Mouse (Mus musculus): ENCODE measurements around the gene Mns1. TPM values are rescaled to one million over a fixed set of nuclear protein-coding genes. Genes with fewer than 3 reads are reported as not detected.
"Not testable (repeated sequence)": the region's sequence is repeated elsewhere in the genome, so short reads cannot be mapped to it uniquely, and the experiment has no call there.

Mns1 gene
- polyA plus RNA-seq, 1 experiment from 2014 or later = 13.4 TPM

GRCm38 (mm10) chr9:72451111-72451510, 13.3 kb downstream of the Mns1 start:
- no peak overlapping the region for H3K4me2 ChIP-seq (ENCODE audit: low read length)
- no peaks in the 10 kb centered on the region for H3K27me3 ChIP-seq (ENCODE audit: insufficient read depth, low read length)
- H3K4me1 ChIP-seq (replicated peaks; ENCODE audit: insufficient read depth, low read length) = no peaks in the 10 kb centered on the region
- DNase-seq (ENCODE audit: low spot score) (no peak), ATAC-seq (replicated peaks; ENCODE audit: low FRiP score, low read depth) (no peak)
- H3K27ac ChIP-seq = no peak overlapping the region
- no peaks in the 10 kb centered on the region for H3K9me3 ChIP-seq (replicated peaks; ENCODE audit: low read length)
- H3K36me3 ChIP-seq (ENCODE audit: insufficient read depth, low read length) = peaks cover 8% of the 10 kb centered on the region; the same call in 1 of the 2 replicates
- 86% methylated on average over 6 of the region's 6 CpGs for WGBS
- TF ChIP-seq CTCF (IDR thresholded peaks at IDR 0.05; ENCODE audit: low read depth) = no peak
- no peak overlapping the region for H3K4me3 ChIP-seq (replicated peaks; ENCODE audit: low read depth, low read length)
- no peak overlapping the region for H3K9ac ChIP-seq (ENCODE audit: low read depth, low read length)

GRCm38 (mm10) chr9:72454281-72454680, 16.5 kb downstream of the Mns1 start:
- H3K4me2 ChIP-seq (ENCODE audit: low read length); H3K9me3 ChIP-seq (replicated peaks; ENCODE audit: low read length); H3K27me3 ChIP-seq (ENCODE audit: insufficient read depth, low read length); H3K27ac ChIP-seq; H3K4me3 ChIP-seq (replicated peaks; ENCODE audit: low read depth, low read length); H3K36me3 ChIP-seq (ENCODE audit: insufficient read depth, low read length); H3K9ac ChIP-seq (ENCODE audit: low read depth, low read length); H3K4me1 ChIP-seq (replicated peaks; ENCODE audit: insufficient read depth, low read length); DNase-seq (ENCODE audit: low spot score); ATAC-seq (replicated peaks; ENCODE audit: low FRiP score, low read depth): not testable (repeated sequence)

- Histone ChIP-seq H3K4me2 (ENCODE audit: low read length) (no peak overlapping the region), H3K9me3 (replicated peaks; ENCODE audit: low read length) (no peaks in the 10 kb centered on the region), H3K4me3 (replicated peaks; ENCODE audit: low read depth, low read length) (no peak overlapping the region), H3K27ac (no peak overlapping the region), H3K27me3 (ENCODE audit: insufficient read depth, low read length) (no peaks in the 10 kb centered on the region), H3K4me1 (replicated peaks; ENCODE audit: insufficient read depth, low read length) (no peaks in the 10 kb centered on the region), H3K9ac (ENCODE audit: low read depth, low read length) (no peak overlapping the region), H3K36me3 (ENCODE audit: insufficient read depth, low read length) (peaks cover 5% of the 10 kb centered on the region; the same call in 1 of the 2 replicates)
- 33% methylated on average over 1 of the region's 1 CpGs for WGBS
- DNase-seq (ENCODE audit: low spot score) (no peak), ATAC-seq (replicated peaks; ENCODE audit: low FRiP score, low read depth) (no peak)
- peak; percentile 9; the same call in 1 of the 2 replicates for TF ChIP-seq CTCF (IDR thresholded peaks at IDR 0.05; ENCODE audit: low read depth)
Measured at GRCm38 (mm10) chr9:72456374-72456773, 18.6 kb downstream of the Mns1 start.

DNA sequence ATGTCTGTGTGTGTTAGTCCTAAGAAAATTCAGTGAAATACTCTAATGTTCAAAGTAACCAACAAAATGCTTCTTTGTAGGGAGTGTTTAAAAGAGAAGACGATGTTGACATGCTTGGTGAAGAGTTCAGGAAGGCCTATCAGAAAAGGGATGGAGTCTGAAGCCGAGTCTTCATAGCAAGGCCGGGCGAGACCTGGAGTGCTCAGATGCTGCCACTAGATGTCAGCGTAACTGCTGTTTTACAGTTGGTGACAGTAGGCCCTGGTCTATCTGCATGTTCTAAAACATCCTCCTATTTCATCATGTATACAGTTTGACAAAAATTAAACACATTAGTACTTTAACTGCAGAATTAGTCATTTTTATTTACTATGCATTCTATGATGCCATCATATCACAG, 20.4 kb downstream of the Mns1 start:
- WGBS = 13% methylated on average over 5 of the region's 5 CpGs
- peak; percentile 78 for DNase-seq (ENCODE audit: low spot score)
- TF ChIP-seq CTCF (IDR thresholded peaks at IDR 0.05; ENCODE audit: low read depth) = peak; percentile 84
- no peak overlapping the region for H3K4me3 ChIP-seq (replicated peaks; ENCODE audit: low read depth, low read length)
- ATAC-seq (replicated peaks; ENCODE audit: low FRiP score, low read depth) = no peak
- H3K4me1 ChIP-seq (replicated peaks; ENCODE audit: insufficient read depth, low read length) = no peaks in the 10 kb centered on the region
- no peak overlapping the region for H3K9ac ChIP-seq (ENCODE audit: low read depth, low read length)
- no peak overlapping the region for H3K27ac ChIP-seq
- no peaks in the 10 kb centered on the region for H3K36me3 ChIP-seq (ENCODE audit: insufficient read depth, low read length)
- H3K9me3 ChIP-seq (replicated peaks; ENCODE audit: low read length) = no peaks in the 10 kb centered on the region
- H3K27me3 ChIP-seq (ENCODE audit: insufficient read depth, low read length) = no peaks in the 10 kb centered on the region
- H3K4me2 ChIP-seq (ENCODE audit: low read length) = no peak overlapping the region

- H3K27ac ChIP-seq = no peak overlapping the region
- H3K4me2 ChIP-seq (ENCODE audit: low read length) = no peak overlapping the region
- 80% methylated on average over 3 of the region's 3 CpGs for WGBS
- no peaks in the 10 kb centered on the region for H3K36me3 ChIP-seq (ENCODE audit: insufficient read depth, low read length)
- H3K9ac ChIP-seq (ENCODE audit: low read depth, low read length) = no peak overlapping the region
- no peak overlapping the region for H3K4me3 ChIP-seq (replicated peaks; ENCODE audit: low read depth, low read length)
- no peaks in the 10 kb centered on the region for H3K9me3 ChIP-seq (replicated peaks; ENCODE audit: low read length)
- DNase-seq (ENCODE audit: low spot score) (no peak), ATAC-seq (replicated peaks; ENCODE audit: low FRiP score, low read depth) (no peak)
- H3K27me3 ChIP-seq (ENCODE audit: insufficient read depth, low read length) = no peaks in the 10 kb centered on the region
- TF ChIP-seq CTCF (IDR thresholded peaks at IDR 0.05; ENCODE audit: low read depth) = no peak
- no peaks in the 10 kb centered on the region for H3K4me1 ChIP-seq (replicated peaks; ENCODE audit: insufficient read depth, low read length)
Measured at GRCm38 (mm10) chr9:72459703-72460102, 21.9 kb downstream of the Mns1 start.

- no peak overlapping the region for H3K4me3 ChIP-seq (replicated peaks; ENCODE audit: low read depth, low read length)
- no peaks in the 10 kb centered on the region for H3K4me1 ChIP-seq (replicated peaks; ENCODE audit: insufficient read depth, low read length)
- H3K9ac ChIP-seq (ENCODE audit: low read depth, low read length) = no peak overlapping the region
- no peaks in the 10 kb centered on the region for H3K9me3 ChIP-seq (replicated peaks; ENCODE audit: low read length)
- ATAC-seq (replicated peaks; ENCODE audit: low FRiP score, low read depth) (no peak), DNase-seq (ENCODE audit: low spot score) (no peak)
- WGBS = 77% methylated on average over 3 of the region's 3 CpGs
- no peaks in the 10 kb centered on the region for H3K36me3 ChIP-seq (ENCODE audit: insufficient read depth, low read length)
- no peak overlapping the region for H3K4me2 ChIP-seq (ENCODE audit: low read length)
- no peak overlapping the region for H3K27ac ChIP-seq
- H3K27me3 ChIP-seq (ENCODE audit: insufficient read depth, low read length) = no peaks in the 10 kb centered on the region
- no peak for TF ChIP-seq CTCF (IDR thresholded peaks at IDR 0.05; ENCODE audit: low read depth)
Measured at GRCm38 (mm10) chr9:72460767-72461166, 23.0 kb downstream of the Mns1 start.

- Histone ChIP-seq H3K36me3 (ENCODE audit: insufficient read depth, low read length) (no peaks in the 10 kb centered on the region), H3K27ac (no peak overlapping the region), H3K9ac (ENCODE audit: low read depth, low read length) (no peak overlapping the region), H3K4me3 (replicated peaks; ENCODE audit: low read depth, low read length) (no peak overlapping the region), H3K4me1 (replicated peaks; ENCODE audit: insufficient read depth, low read length) (no peaks in the 10 kb centered on the region), H3K4me2 (ENCODE audit: low read length) (no peak overlapping the region), H3K27me3 (ENCODE audit: insufficient read depth, low read length) (no peaks in the 10 kb centered on the region), H3K9me3 (replicated peaks; ENCODE audit: low read length) (no peaks in the 10 kb centered on the region)
- no peak for TF ChIP-seq CTCF (IDR thresholded peaks at IDR 0.05; ENCODE audit: low read depth)
- 91% methylated on average over 2 of the region's 2 CpGs for WGBS
- no peak for DNase-seq (ENCODE audit: low spot score)
- no peak for ATAC-seq (replicated peaks; ENCODE audit: low FRiP score, low read depth)
Measured at GRCm38 (mm10) chr9:72462427-72462826, 24.6 kb downstream of the Mns1 start.

All from kidney, postnatal 0 days (tissue).